Mouse (Mus musculus) heart, postnatal 0 days (tissue): ENCODE results near the gene A430005L14Rik. TPM values are rescaled to one million over a fixed set of nuclear protein-coding genes. Genes with fewer than 3 reads are reported as not detected.

Experiments
- ATAC-seq: fragments of 200-750 bp; cut with Nextera tagmentation; 2 replicates; pipeline ENCODE4 v1.8.0; 2017; ENCODE audit warnings: low read depth, moderate number of reproducible peaks, moderate library complexity; ENCODE audit not compliant: insufficient read depth
- DNase-seq: peaks from one replicate; pipeline ENCODE4 v3.0.0-alpha.2; 2016; ENCODE audit warnings: low spot score
- H3K27ac ChIP-seq: fragments of 300-500 bp; sonication (generic); 2 replicates; pipeline ENCODE4 v1.5.1; 2014; ENCODE audit warnings: low read depth, mild to moderate bottlenecking
- H3K27me3 ChIP-seq: fragments of 300-500 bp; sonication (generic); 2 replicates; pipeline ENCODE4 v1.6.1; 2014; ENCODE audit warnings: low read length, mixed read lengths; ENCODE audit not compliant: control insufficient read depth, insufficient read depth
- H3K36me3 ChIP-seq: fragments of 300-500 bp; sonication (generic); replicated peaks from 2 replicates; pipeline ENCODE4 v1.6.1; 2014; ENCODE audit warnings: low read length, mixed read lengths; ENCODE audit not compliant: control insufficient read depth, insufficient read depth
- H3K4me1 ChIP-seq: fragments of 300-500 bp; sonication (generic); 2 replicates; pipeline ENCODE4 v1.6.1; 2014; ENCODE audit warnings: antibody characterized with exemption; ENCODE audit not compliant: control insufficient read depth, insufficient read depth
- H3K4me2 ChIP-seq: fragments of 300-500 bp; sonication (generic); 2 replicates; pipeline ENCODE4 v1.6.1; 2014; ENCODE audit warnings: low read depth, mild to moderate bottlenecking, low read length, moderate library complexity
- H3K4me3 ChIP-seq: fragments of 300-500 bp; sonication (generic); 2 replicates; pipeline ENCODE4 v1.5.1; 2014; ENCODE audit warnings: low read depth, low read length
- H3K9ac ChIP-seq: fragments of 300-500 bp; sonication (generic); replicated peaks from 2 replicates; pipeline ENCODE4 v1.6.1; 2014; ENCODE audit warnings: low read depth, low read length, mixed read lengths
- H3K9me3 ChIP-seq: fragments of 300-500 bp; sonication (generic); replicated peaks from 2 replicates; pipeline ENCODE4 v1.6.1; 2016; ENCODE audit warnings: low read length; ENCODE audit not compliant: control insufficient read depth
- CTCF ChIP-seq: IDR thresholded peaks from 2 replicates; pipeline ENCODE4 v1.5.1; 2016; ENCODE audit warnings: antibody characterized with exemption, control low read depth, low read depth
- EP300 ChIP-seq: IDR thresholded peaks from 2 replicates; pipeline ENCODE4 v1.6.1; 2016; ENCODE audit warnings: antibody characterized with exemption, low read depth
- WGBS: fragments of 180-500 bp; shearing (Covaris S2); extraction: QIAGEN DNeasy Blood & Tissue Kit; methylation state at CpG from one replicate; pipeline ENCODE4 v1.1.7; 2014; 5-methylcytosine and 5-hydroxymethylcytosine counted together
- polyA plus RNA-seq: library from polyadenylated mRNA; unstranded; fragments of >200 nt; fragmentation: Nextera tagmentation; extraction: Ambion mirVana; gene quantifications from 2 replicates; pipeline ENCODE4 v1.2.1, GENCODE M21; 2015
- total RNA-seq: library from RNA; depleted of rRNA; stranded (reverse); fragments of >200 nt; gene quantifications from 2 replicates; pipeline ENCODE4 v1.2.3, GENCODE M21; 2014; ENCODE audit warnings: low replicate concordance

A430005L14Rik gene
- total and polyA plus RNA-seq, 2 experiments from 2014 or later: 27.1 to 45.0 TPM

DNA sequence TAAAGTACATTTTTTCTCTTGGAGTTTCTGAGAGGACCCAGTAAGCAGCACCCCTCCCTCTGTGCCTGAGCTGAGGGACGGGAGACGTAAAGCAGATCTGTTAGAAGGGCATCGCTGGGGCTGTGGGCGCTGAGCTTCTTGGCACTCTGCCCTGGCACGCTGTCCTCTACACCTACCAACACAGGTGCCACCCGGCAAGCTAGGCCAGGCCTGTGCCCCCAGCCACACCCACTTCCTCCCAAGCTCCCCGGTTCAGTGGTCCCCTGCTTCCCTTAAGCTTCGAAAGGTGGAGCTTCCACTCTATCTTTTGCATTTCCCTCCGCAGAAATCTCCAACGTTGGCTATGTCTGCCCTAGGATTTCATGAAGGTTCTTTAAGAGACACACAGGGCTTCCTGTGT lies 22.2 kb downstream of the A430005L14Rik start:
- Histone ChIP-seq H3K27me3 (no peaks in the 10 kb centered on the region), H3K9ac (no peak overlapping the region), H3K4me1 (peaks cover 8% of the 10 kb centered on the region; the same call in 1 of the 2 replicates), H3K9me3 (no peaks in the 10 kb centered on the region), H3K36me3 (peaks cover 50% of the 10 kb centered on the region), H3K27ac (no peak overlapping the region), H3K4me3 (no peak overlapping the region), H3K4me2 (no peak overlapping the region)
- ATAC-seq (no peak), DNase-seq (no peak)
- 80% methylated on average over 10 of the region's 10 CpGs for WGBS
- no peak for TF ChIP-seq CTCF
- TF ChIP-seq EP300: no peak

DNA sequence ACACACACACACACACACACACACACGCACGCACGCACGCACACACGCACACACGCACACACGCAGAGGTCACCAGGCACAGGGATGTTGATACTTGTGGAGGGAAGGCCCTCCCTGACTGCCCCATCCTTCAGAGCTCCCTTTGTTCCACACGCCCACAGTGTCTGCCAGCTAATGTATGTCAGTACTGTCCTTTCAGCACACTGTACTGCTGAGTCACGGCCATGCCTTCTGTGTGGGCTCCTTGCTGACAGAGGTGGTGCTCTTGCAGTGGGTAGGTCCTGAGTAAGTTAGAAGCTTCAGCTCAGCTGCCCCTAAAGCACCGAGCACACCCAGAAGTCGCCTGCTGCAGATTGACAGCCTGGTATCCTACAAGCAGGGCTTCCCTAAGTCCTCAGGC lies 23.4 kb downstream of the A430005L14Rik start:
- no peak for ATAC-seq
- WGBS: 91% methylated on average over 11 of the region's 11 CpGs
- H3K36me3 ChIP-seq: peaks cover 62% of the 10 kb centered on the region

GRCm38 (mm10) chr4:153992715-153993114 lies 35.7 kb downstream of the A430005L14Rik start:
- H3K4me2 ChIP-seq: no peak overlapping the region
- H3K36me3 ChIP-seq: peaks cover 87% of the 10 kb centered on the region
- no peaks in the 10 kb centered on the region for H3K27me3 ChIP-seq
- no peak for TF ChIP-seq CTCF
- TF ChIP-seq EP300: no peak
- 85% methylated on average over 10 of the region's 10 CpGs for WGBS
- ATAC-seq (no peak; the same call in 1 of the 2 replicates), DNase-seq (no peak)
- no peaks in the 10 kb centered on the region for H3K4me1 ChIP-seq
- H3K9me3 ChIP-seq: no peaks in the 10 kb centered on the region
- no peak overlapping the region for H3K9ac ChIP-seq
- no peak overlapping the region for H3K4me3 ChIP-seq
- no peak overlapping the region for H3K27ac ChIP-seq

More for the DNA sequence above, 23.4 kb downstream of the A430005L14Rik start:
- no peaks in the 10 kb centered on the region for H3K27me3 ChIP-seq
- no peak overlapping the region for H3K27ac ChIP-seq
- TF ChIP-seq EP300: no peak
- no peak for TF ChIP-seq CTCF
- H3K4me1 ChIP-seq: peaks cover 7% of the 10 kb centered on the region; the same call in 1 of the 2 replicates
- no peak for DNase-seq
- no peak overlapping the region for H3K4me2 ChIP-seq
- no peak overlapping the region for H3K4me3 ChIP-seq
- H3K9ac ChIP-seq: no peak overlapping the region
- no peaks in the 10 kb centered on the region for H3K9me3 ChIP-seq

DNA sequence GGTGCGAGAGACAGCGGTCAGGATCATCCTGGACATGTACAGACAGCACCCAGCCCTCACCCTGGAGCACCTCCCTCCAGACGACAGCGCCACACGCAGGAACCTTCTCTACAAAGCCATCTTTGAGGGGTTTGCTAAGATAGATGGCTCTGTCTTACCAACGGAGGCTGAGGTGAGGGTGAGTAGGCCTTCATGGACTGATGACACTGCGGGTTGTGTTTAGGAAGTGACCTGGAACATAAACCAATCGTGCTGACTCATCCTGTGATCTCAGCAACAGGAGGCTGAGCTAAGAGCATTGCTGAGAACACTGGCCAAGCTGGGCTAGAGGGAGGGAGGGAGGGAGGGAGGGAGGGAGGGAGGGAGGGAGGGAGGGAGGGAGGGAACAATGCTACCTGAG lies 36.5 kb downstream of the A430005L14Rik start:
- no peak for ATAC-seq
- TF ChIP-seq EP300 (no peak), CTCF (no peak)
- H3K9me3 ChIP-seq: no peaks in the 10 kb centered on the region
- WGBS: 89% methylated on average over 8 of the region's 8 CpGs
- no peaks in the 10 kb centered on the region for H3K27me3 ChIP-seq
- no peak overlapping the region for H3K27ac ChIP-seq
- no peak for DNase-seq
- H3K4me2 ChIP-seq: no peak overlapping the region
- H3K4me1 ChIP-seq: no peaks in the 10 kb centered on the region
- no peak overlapping the region for H3K9ac ChIP-seq
- H3K4me3 ChIP-seq: no peak overlapping the region
- H3K36me3 ChIP-seq: peaks cover 87% of the 10 kb centered on the region

DNA sequence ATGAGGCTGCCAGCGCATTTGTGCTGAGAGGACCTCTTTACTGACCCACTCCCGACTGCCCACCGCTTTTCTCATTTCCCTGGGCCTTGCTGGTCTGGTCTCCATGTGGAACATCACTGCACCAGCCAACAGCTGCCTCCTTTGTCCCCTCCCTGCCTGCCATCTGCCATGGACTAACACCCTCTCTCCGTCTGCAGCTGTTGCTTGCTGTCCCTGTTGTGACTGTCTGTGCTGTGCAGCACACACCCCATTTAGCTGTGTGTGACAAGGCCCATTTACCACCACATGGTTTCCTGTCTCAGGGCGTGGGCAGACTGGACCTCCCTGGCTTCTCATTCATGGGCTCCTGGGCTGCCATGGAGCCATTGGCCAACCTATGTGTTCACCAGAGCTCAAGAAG lies 48.5 kb downstream of the A430005L14Rik start:
- Histone ChIP-seq H3K4me2 (no peak overlapping the region), H3K4me3 (no peak overlapping the region), H3K9me3 (no peaks in the 10 kb centered on the region), H3K27ac (no peak overlapping the region), H3K27me3 (no peaks in the 10 kb centered on the region), H3K9ac (no peak overlapping the region), H3K36me3 (peaks cover 50% of the 10 kb centered on the region), H3K4me1 (no peaks in the 10 kb centered on the region)
- 92% methylated on average over 5 of the region's 5 CpGs for WGBS
- DNase-seq (no peak), ATAC-seq (no peak)
- no peak for TF ChIP-seq EP300
- no peak for TF ChIP-seq CTCF

- ATAC-seq: no peak
- 88% methylated on average over 6 of the region's 6 CpGs for WGBS
- peaks cover 50% of the 10 kb centered on the region for H3K36me3 ChIP-seq
Measured at GRCm38 (mm10) chr4:154006264-154006663, 49.2 kb downstream of the A430005L14Rik start.

More at GRCm38 (mm10) chr4:154006264-154006663, 49.2 kb downstream of the A430005L14Rik start:
- Histone ChIP-seq H3K4me1 (peaks cover 3% of the 10 kb centered on the region; the same call in 1 of the 2 replicates), H3K4me3 (no peak overlapping the region), H3K27ac (no peak overlapping the region), H3K9me3 (no peaks in the 10 kb centered on the region), H3K9ac (no peak overlapping the region), H3K4me2 (no peak overlapping the region), H3K27me3 (no peaks in the 10 kb centered on the region)
- no peak for DNase-seq
- no peak for TF ChIP-seq CTCF
- no peak for TF ChIP-seq EP300
